Mouse (Mus musculus): Measurements from ENCODE around the gene Lrwd1. TPM values are rescaled to one million over a fixed set of nuclear protein-coding genes. Genes with fewer than 3 reads are reported as not detected.

Lrwd1 gene
- 15.1 and 22.5 TPM in 2 replicates for polyA plus RNA-seq (2015; fragmentation: Nextera tagmentation; extraction: Ambion mirVana)

DNA sequence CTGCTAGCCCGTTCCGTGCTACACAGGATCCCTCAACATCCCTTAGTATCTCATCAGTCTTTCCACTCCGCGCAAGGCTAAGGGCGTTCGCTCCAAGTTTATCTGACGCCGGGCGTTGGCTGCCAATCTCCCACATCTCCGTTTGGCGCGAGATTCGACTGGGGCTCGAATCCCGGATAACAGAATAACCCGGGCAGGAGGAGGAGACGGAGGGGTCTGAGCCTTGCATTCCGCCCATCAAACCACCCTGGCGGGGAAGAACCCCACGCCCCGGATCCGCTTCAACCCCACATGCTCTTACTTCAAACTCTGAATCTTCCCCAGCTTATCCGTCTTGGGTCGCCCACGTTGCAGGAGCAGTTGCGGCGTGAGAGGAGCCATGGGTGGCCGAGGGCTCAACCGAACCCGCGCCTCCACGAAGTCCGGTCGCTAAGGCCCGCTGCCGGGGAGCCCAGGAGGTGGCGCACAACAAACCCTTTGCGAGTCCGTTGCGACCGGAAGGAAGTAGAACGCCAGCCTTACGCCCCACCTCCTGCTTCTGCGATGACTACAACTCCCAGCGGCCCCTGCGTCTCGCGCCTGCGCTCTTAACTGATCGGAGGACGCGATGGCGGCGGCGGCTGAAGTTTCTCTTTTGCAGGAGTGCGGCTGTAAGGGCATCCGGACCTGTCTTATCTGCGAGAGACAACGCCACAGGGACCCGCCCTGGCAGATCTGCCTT lies at the start of gene Lrwd1, which contains the start of gene Alkbh4:
TSS of gene Lrwd1 (minus strand) at position 504 of the 721 bp plus-strand sequence.
TSS of gene Alkbh4 (plus strand) at position 576 of the 721 bp plus-strand sequence.
- H3K9ac ChIP-seq, result peak within 1 kb of the TSS; percentile 83
- ATAC-seq (replicated peaks; ENCODE audit: insufficient number of reproducible peaks, insufficient read depth, low FRiP score, low read depth), result peak; percentile 93
- H3K9me3 ChIP-seq (replicated peaks), result no peaks in the 10 kb centered on the region
- H3K36me3 ChIP-seq, result peaks cover 33% of the 10 kb centered on the region
- WGBS, result under 1% methylated on average over 60 of the region's 60 CpGs
- peak within 1 kb of the TSS; percentile 49 for H3K27ac ChIP-seq
- H3K4me2 ChIP-seq, result peak within 1 kb of the TSS; percentile 79
- H3K4me3 ChIP-seq, result peak within 1 kb of the TSS; percentile 70
- no peaks in the 10 kb centered on the region for H3K27me3 ChIP-seq
- H3K4me1 ChIP-seq (replicated peaks), result peaks cover 18% of the 10 kb centered on the region

DNA sequence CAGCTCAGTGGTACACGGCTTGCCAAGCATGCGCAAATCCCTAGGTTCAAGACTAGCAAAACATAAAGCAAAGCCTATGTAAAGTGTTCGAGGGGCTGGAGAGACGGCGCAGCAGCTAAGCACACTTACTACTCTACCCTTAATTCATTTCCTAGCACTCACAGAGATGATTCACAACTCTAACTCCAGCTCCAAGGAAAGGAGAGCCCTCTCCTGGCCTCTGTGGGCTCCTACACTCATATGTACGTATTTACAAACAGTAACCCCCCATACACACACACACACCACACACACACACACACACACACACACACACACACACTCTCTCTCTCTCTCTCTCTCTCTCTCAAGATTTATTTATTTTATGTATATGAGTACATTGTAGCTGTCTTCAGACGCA lies 47.9 kb upstream of the Lrwd1 start:
- Histone ChIP-seq H3K27ac (no peak overlapping the region), H3K27me3 (no peaks in the 10 kb centered on the region), H3K9ac (no peak overlapping the region), H3K4me1 (replicated peaks) (no peaks in the 10 kb centered on the region), H3K36me3 (peaks cover 67% of the 10 kb centered on the region), H3K4me3 (no peak overlapping the region), H3K4me2 (no peak overlapping the region), H3K9me3 (replicated peaks) (no peaks in the 10 kb centered on the region)
- no peak for ATAC-seq (replicated peaks; ENCODE audit: insufficient number of reproducible peaks, insufficient read depth, low FRiP score, low read depth)
- WGBS, result 90% methylated on average over 7 of the region's 7 CpGs

DNA sequence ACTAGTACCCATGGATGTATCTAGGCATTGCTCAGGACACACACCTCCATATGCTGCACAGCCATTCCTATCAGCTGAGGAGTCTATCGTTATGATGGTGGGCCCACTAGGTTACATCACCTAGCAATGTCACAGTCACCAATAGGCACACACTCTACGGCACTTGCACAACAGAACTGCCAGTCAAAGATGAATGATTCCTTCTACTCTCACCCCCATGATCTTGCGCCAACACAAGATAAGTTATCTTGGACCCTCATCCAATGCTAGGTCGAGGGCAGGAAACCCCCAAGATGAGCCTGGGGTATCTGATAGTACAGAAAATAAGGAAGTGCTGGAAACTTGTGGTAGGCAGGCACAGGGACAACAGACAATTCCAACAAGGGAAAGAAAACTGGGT lies 47.0 kb upstream of the Lrwd1 start:
- 72% methylated on average over 4 of the region's 4 CpGs for WGBS
- Histone ChIP-seq H3K9ac (no peak overlapping the region), H3K4me3 (no peak overlapping the region), H3K36me3 (peaks cover 62% of the 10 kb centered on the region), H3K4me1 (replicated peaks) (no peaks in the 10 kb centered on the region), H3K27me3 (no peaks in the 10 kb centered on the region), H3K9me3 (replicated peaks) (no peaks in the 10 kb centered on the region), H3K4me2 (no peak overlapping the region), H3K27ac (no peak overlapping the region)
- ATAC-seq (replicated peaks; ENCODE audit: insufficient number of reproducible peaks, insufficient read depth, low FRiP score, low read depth), result no peak

- Histone ChIP-seq H3K36me3 (peaks cover 57% of the 10 kb centered on the region), H3K27ac (no peak overlapping the region), H3K4me3 (no peak overlapping the region), H3K4me1 (replicated peaks) (no peaks in the 10 kb centered on the region), H3K27me3 (no peaks in the 10 kb centered on the region), H3K4me2 (no peak overlapping the region), H3K9ac (no peak overlapping the region), H3K9me3 (replicated peaks) (no peaks in the 10 kb centered on the region)
- WGBS, result 82% methylated on average over 6 of the region's 6 CpGs
- no peak for ATAC-seq (replicated peaks; ENCODE audit: insufficient number of reproducible peaks, insufficient read depth, low FRiP score, low read depth)
Observed at GRCm38 (mm10) chr5:136182049-136182448, 46.2 kb upstream of the Lrwd1 start.

DNA sequence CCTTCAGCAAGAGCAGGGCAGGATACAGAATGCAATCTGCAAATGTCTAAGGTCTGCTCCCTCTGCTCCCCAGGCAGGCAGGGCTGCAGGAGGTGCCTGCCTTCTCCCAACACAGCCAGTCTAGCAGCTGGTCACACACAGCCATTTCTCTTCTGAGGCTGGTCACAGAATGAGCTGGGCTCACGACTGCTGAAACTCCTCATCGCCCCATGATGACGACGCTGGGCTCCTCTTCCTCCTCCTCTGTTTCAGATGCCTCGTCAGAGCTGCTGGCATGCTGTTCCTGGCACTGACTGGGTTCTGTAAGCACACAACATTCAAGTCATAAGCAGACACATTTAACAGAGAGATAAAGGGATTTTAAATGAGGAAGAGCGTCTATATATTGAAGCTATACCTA lies 45.3 kb upstream of the Lrwd1 start:
- Histone ChIP-seq H3K27ac (no peak overlapping the region), H3K4me2 (no peak overlapping the region), H3K4me3 (no peak overlapping the region), H3K9me3 (replicated peaks) (no peaks in the 10 kb centered on the region), H3K27me3 (no peaks in the 10 kb centered on the region), H3K9ac (no peak overlapping the region), H3K36me3 (peaks cover 54% of the 10 kb centered on the region), H3K4me1 (replicated peaks) (no peaks in the 10 kb centered on the region)
- 86% methylated on average over 6 of the region's 6 CpGs for WGBS
- no peak for ATAC-seq (replicated peaks; ENCODE audit: insufficient number of reproducible peaks, insufficient read depth, low FRiP score, low read depth)

GRCm38 (mm10) chr5:136179594-136179993 lies 43.7 kb upstream of the Lrwd1 start:
- peaks cover 49% of the 10 kb centered on the region for H3K36me3 ChIP-seq
- ATAC-seq (replicated peaks; ENCODE audit: insufficient number of reproducible peaks, insufficient read depth, low FRiP score, low read depth), result no peak

GRCm38 (mm10) chr5:136173606-136174463 lies 38.0 kb upstream of the Lrwd1 start:
- Histone ChIP-seq H3K9ac (no peak overlapping the region), H3K27ac (peak overlapping the region; percentile 31; the same call in 1 of the 2 replicates), H3K27me3 (0 out of 2 replicates have a peak, but pooled peaks cover 3% of the 10 kb centered on the region), H3K4me1 (replicated peaks) (peaks cover 24% of the 10 kb centered on the region), H3K4me2 (no peak overlapping the region), H3K36me3 (peaks cover 5% of the 10 kb centered on the region), H3K4me3 (no peak overlapping the region), H3K9me3 (replicated peaks) (no peaks in the 10 kb centered on the region)
- 42% methylated on average over 9 of the region's 9 CpGs for WGBS
- ATAC-seq (replicated peaks; ENCODE audit: insufficient number of reproducible peaks, insufficient read depth, low FRiP score, low read depth), result no peak

More at GRCm38 (mm10) chr5:136179594-136179993, 43.7 kb upstream of the Lrwd1 start:
- no peaks in the 10 kb centered on the region for H3K9me3 ChIP-seq (replicated peaks)
- no peak overlapping the region for H3K4me3 ChIP-seq
- H3K27ac ChIP-seq, result no peak overlapping the region
- H3K9ac ChIP-seq, result no peak overlapping the region
- no peaks in the 10 kb centered on the region for H3K4me1 ChIP-seq (replicated peaks)
- H3K4me2 ChIP-seq, result no peak overlapping the region
- no peaks in the 10 kb centered on the region for H3K27me3 ChIP-seq
- WGBS, result 83% methylated on average over 5 of the region's 5 CpGs

GRCm38 (mm10) chr5:136172939-136173338 lies 37.1 kb upstream of the Lrwd1 start:
- no peaks in the 10 kb centered on the region for H3K9me3 ChIP-seq (replicated peaks)
- 72% methylated on average over 9 of the region's 9 CpGs for WGBS
- peaks cover 24% of the 10 kb centered on the region for H3K4me1 ChIP-seq (replicated peaks)
- no peak overlapping the region for H3K27ac ChIP-seq
- no peak for ATAC-seq (replicated peaks; ENCODE audit: insufficient number of reproducible peaks, insufficient read depth, low FRiP score, low read depth)
- H3K4me3 ChIP-seq, result no peak overlapping the region
- no peak overlapping the region for H3K9ac ChIP-seq
- H3K27me3 ChIP-seq, result 0 out of 2 replicates have a peak, but pooled peaks cover 3% of the 10 kb centered on the region
- no peaks in the 10 kb centered on the region for H3K36me3 ChIP-seq
- H3K4me2 ChIP-seq, result no peak overlapping the region

GRCm38 (mm10) chr5:136171363-136172341 lies 35.8 kb upstream of the Lrwd1 start:
- H3K27ac ChIP-seq, result peak overlapping the region; percentile 50; the same call in 1 of the 2 replicates
- peak overlapping the region; percentile 93 for H3K4me2 ChIP-seq
- no peak overlapping the region for H3K9ac ChIP-seq
- peaks cover 24% of the 10 kb centered on the region for H3K4me1 ChIP-seq (replicated peaks)
- ATAC-seq (replicated peaks; ENCODE audit: insufficient number of reproducible peaks, insufficient read depth, low FRiP score, low read depth), result 0 out of 2 replicates have a peak, but pooled peaks have one; percentile 4
- no peaks in the 10 kb centered on the region for H3K36me3 ChIP-seq
- H3K27me3 ChIP-seq, result 0 out of 2 replicates have a peak, but pooled peaks cover 3% of the 10 kb centered on the region
- peak overlapping the region; percentile 55 for H3K4me3 ChIP-seq
- 28% methylated on average over 17 of the region's 17 CpGs for WGBS
- no peaks in the 10 kb centered on the region for H3K9me3 ChIP-seq (replicated peaks)

DNA sequence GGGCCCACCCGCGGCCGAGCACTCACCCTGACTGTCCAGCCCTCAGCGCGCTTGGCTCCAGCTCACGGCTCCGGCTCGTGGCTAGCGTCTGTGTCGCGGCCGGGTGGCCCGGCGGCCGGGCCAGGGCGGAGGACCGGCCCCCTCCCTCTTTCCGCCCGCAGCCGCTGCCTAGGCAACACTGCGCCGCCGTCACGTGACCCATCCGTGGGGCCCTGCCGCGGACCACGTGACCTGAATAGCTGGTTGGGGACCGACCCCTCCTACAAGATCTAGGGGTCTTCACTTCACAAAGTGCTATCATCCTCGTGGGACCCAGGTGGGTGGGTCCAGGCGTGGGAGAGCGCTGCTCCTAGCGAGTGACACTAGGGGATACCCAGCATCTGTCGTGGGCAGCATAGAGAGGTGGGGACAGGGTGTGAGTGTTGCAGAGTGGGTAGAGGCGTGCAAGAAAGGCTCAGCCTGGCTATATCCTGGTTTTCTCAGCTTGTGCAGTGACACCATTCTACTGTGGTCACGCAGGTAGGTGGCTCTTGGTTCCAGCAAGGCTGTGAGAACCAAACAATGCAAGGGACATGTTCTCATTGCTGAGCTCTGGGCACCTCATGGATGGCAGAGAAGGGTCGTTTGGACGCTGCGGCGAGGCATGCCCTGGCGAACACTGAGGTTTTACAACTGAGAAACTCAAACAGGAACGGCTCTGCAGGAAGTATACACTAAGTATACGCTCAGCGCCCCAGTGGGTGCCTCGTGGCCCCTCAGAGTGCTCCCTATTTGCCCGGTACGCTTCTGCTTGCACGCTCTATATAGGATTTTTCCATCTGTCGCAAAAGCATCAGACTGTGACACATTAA lies 34.9 kb upstream of the Lrwd1 start, which contains the start of gene Orai2:
TSS of gene Orai2 (minus strand) at position 202 of the 851 bp plus-strand sequence.
- ATAC-seq (replicated peaks; ENCODE audit: insufficient number of reproducible peaks, insufficient read depth, low FRiP score, low read depth), result peak; percentile 77
- 6% methylated on average over 49 of the region's 49 CpGs for WGBS
- Histone ChIP-seq H3K4me3 (peak within 1 kb of the TSS; percentile 55), H3K9me3 (replicated peaks) (no peaks in the 10 kb centered on the region), H3K9ac (peak within 1 kb of the TSS; percentile 54), H3K27me3 (0 out of 2 replicates have a peak, but pooled peaks cover 3% of the 10 kb centered on the region), H3K4me2 (peak within 1 kb of the TSS; percentile 93), H3K4me1 (replicated peaks) (peaks cover 24% of the 10 kb centered on the region), H3K36me3 (no peaks in the 10 kb centered on the region), H3K27ac (peak within 1 kb of the TSS; percentile 50; the same call in 1 of the 2 replicates)
